Mouse (Mus musculus) myocyte (in vitro differentiated cells): ENCODE data around the gene Zfp872. TPM values are rescaled to one million over a fixed set of nuclear protein-coding genes. Genes with fewer than 3 reads are reported as not detected.

Source experiments
- H3K27me3 ChIP-seq: one replicate; pipeline ENCODE4 v1.6.1; 2011; ENCODE audit not compliant: control insufficient read depth, insufficient read depth, insufficient read length
- H3K36me3 ChIP-seq: one replicate; pipeline ENCODE4 v1.6.1; 2011; ENCODE audit not compliant: control insufficient read depth, insufficient read depth
- H3K4me2 ChIP-seq: one replicate; pipeline ENCODE4 v1.6.1; 2011; ENCODE audit warnings: low read depth, control low read depth
- H3K4me3 ChIP-seq: one replicate; pipeline ENCODE4 v1.5.1; 2011; ENCODE audit warnings: mild to moderate bottlenecking, control low read depth, moderate library complexity
- H3K79me2 ChIP-seq: one replicate; pipeline ENCODE4 v1.6.1; 2011; ENCODE audit not compliant: control insufficient read depth, insufficient read depth
- H3ac ChIP-seq: one replicate; pipeline ENCODE4 v1.6.1; 2011; ENCODE audit not compliant: control insufficient read depth, insufficient read length
- CEBPB ChIP-seq: IDR thresholded peaks from 2 replicates; pipeline ENCODE4 v1.6.1; 2011; ENCODE audit warnings: mild to moderate bottlenecking, moderate library complexity; ENCODE audit not compliant: poor library complexity, insufficient read depth, severe bottlenecking
- E2F4 ChIP-seq: IDR thresholded peaks from one replicate; pipeline ENCODE4 v1.6.1; 2011; ENCODE audit warnings: mild to moderate bottlenecking, control low read depth, moderate library complexity; ENCODE audit not compliant: insufficient read depth
- MAX ChIP-seq: IDR thresholded peaks from one replicate; pipeline ENCODE4 v1.6.1; 2011; ENCODE audit warnings: low read depth, mild to moderate bottlenecking, control low read depth
- MYOD1 ChIP-seq, 3 experiments: IDR thresholded peaks; one replicate each; pipeline ENCODE4 v1.6.1; 2011; ENCODE audit warnings: control low read depth in 2 of 3, low read depth in 2 of 3, mild to moderate bottlenecking in 2 of 3, moderate library complexity in 1 of 3; ENCODE audit not compliant: insufficient read length in 2 of 3, control insufficient read depth in 1 of 3
- MYOG ChIP-seq, 3 experiments: IDR thresholded peaks; one replicate each; pipeline ENCODE4 v1.6.1; 2011; ENCODE audit warnings: control low read depth in 2 of 3, low read depth in 2 of 3, mild to moderate bottlenecking in 2 of 3; ENCODE audit not compliant: insufficient read length in 2 of 3, control insufficient read depth in 1 of 3, insufficient read depth in 1 of 3
- POLR2A ChIP-seq: IDR thresholded peaks from one replicate; pipeline ENCODE4 v1.6.1; 2011; ENCODE audit warnings: low read depth, mild to moderate bottlenecking, control low read depth, moderate library complexity; ENCODE audit not compliant: insufficient read length
- POLR2AphosphoS2 ChIP-seq: IDR thresholded peaks from one replicate; pipeline ENCODE4 v1.6.1; 2011; ENCODE audit warnings: low read depth, control low read depth; ENCODE audit not compliant: insufficient read length
- REST ChIP-seq: IDR thresholded peaks from one replicate; pipeline ENCODE4 v1.6.1; 2011; ENCODE audit warnings: mild to moderate bottlenecking, control low read depth, moderate library complexity; ENCODE audit not compliant: insufficient read depth, insufficient read length
- SRF ChIP-seq: IDR thresholded peaks from one replicate; pipeline ENCODE4 v1.6.1; 2011; ENCODE audit warnings: low read depth; ENCODE audit not compliant: control insufficient read depth, insufficient read length
- TCF12 ChIP-seq: IDR thresholded peaks from one replicate; pipeline ENCODE4 v1.6.1; 2011; ENCODE audit warnings: mild to moderate bottlenecking, control low read depth; ENCODE audit not compliant: poor library complexity, insufficient read depth, severe bottlenecking
- TCF3 ChIP-seq: IDR thresholded peaks from one replicate; pipeline ENCODE4 v1.6.1; 2011; ENCODE audit warnings: low read depth, control low read depth; ENCODE audit not compliant: insufficient read length
- USF1 ChIP-seq: IDR thresholded peaks from one replicate; pipeline ENCODE4 v1.6.1; 2011; ENCODE audit warnings: low read depth, mild to moderate bottlenecking, control low read depth, moderate library complexity
- polyA plus RNA-seq: library from polyadenylated mRNA; unstranded; fragments of >200 nt; fragmentation: generic; extraction: Trizol; gene quantifications from one replicate; pipeline ENCODE4 v1.2.1, GENCODE M21; 2012; ENCODE audit warnings: missing spikeins

The Zfp872 gene
- polyA plus RNA-seq = not detected

GRCm38 (mm10) chr9:22188025-22188611 lies at the start of gene Zfp872:
Gene Zfp872, plus strand, starts transcription at chr9:22188090.
- H3K27me3 ChIP-seq = peaks cover 6% of the 10 kb centered on the region
- TF ChIP-seq MYOD1 (IDR thresholded peaks at IDR 0.05; ENCODE audit: control insufficient read depth in 1 of 3, insufficient read length in 2 of 3, low read depth in 2 of 3) (no peak), USF1 (no peak), POLR2AphosphoS2 (no peak), MYOG (IDR thresholded peaks at IDR 0.05; ENCODE audit: control insufficient read depth in 1 of 3, insufficient read depth in 1 of 3, insufficient read length in 2 of 3, low read depth in 2 of 3) (no peak), SRF (no peak), TCF12 (no peak), MAX (no peak), TCF3 (no peak), E2F4 (no peak), CEBPB (no peak), POLR2A (no peak), REST (no peak)
- H3K36me3 ChIP-seq = no peaks in the 10 kb centered on the region
- no peak within 1 kb of the TSS for H3K4me3 ChIP-seq
- no peak within 1 kb of the TSS for H3K4me2 ChIP-seq
- no peak within 1 kb of the TSS for H3ac ChIP-seq
- H3K79me2 ChIP-seq = no peaks in the 10 kb centered on the region

GRCm38 (mm10) chr9:22138480-22138879 lies 49.4 kb upstream of the Zfp872 start:
- no peaks in the 10 kb centered on the region for H3K36me3 ChIP-seq
- H3K79me2 ChIP-seq = no peaks in the 10 kb centered on the region
- no peak overlapping the region for H3ac ChIP-seq
- H3K27me3 ChIP-seq = no peaks in the 10 kb centered on the region
- no peak overlapping the region for H3K4me2 ChIP-seq
- H3K4me3 ChIP-seq = no peak overlapping the region
- TF ChIP-seq POLR2A (no peak), USF1 (peak; percentile 47), MAX (no peak), MYOD1 (IDR thresholded peaks at IDR 0.05; ENCODE audit: control insufficient read depth in 1 of 3, insufficient read length in 2 of 3, low read depth in 2 of 3) (no peak), TCF12 (no peak), CEBPB (no peak), POLR2AphosphoS2 (no peak)

- no peak overlapping the region for H3ac ChIP-seq
- TF ChIP-seq POLR2AphosphoS2 (no peak), TCF12 (no peak), MYOG (IDR thresholded peaks at IDR 0.05; ENCODE audit: control insufficient read depth in 1 of 3, insufficient read depth in 1 of 3, insufficient read length in 2 of 3, low read depth in 2 of 3) (no peak), TCF3 (no peak), MAX (no peak), USF1 (no peak)
- H3K36me3 ChIP-seq = no peaks in the 10 kb centered on the region
- H3K27me3 ChIP-seq = no peaks in the 10 kb centered on the region
- no peak overlapping the region for H3K4me3 ChIP-seq
- no peak overlapping the region for H3K4me2 ChIP-seq
- no peaks in the 10 kb centered on the region for H3K79me2 ChIP-seq
Observed at GRCm38 (mm10) chr9:22139746-22140145, 48.1 kb upstream of the Zfp872 start.

- Histone ChIP-seq H3K27me3 (no peaks in the 10 kb centered on the region), H3K79me2 (no peaks in the 10 kb centered on the region), H3K4me2 (no peak overlapping the region), H3K36me3 (no peaks in the 10 kb centered on the region), H3ac (no peak overlapping the region), H3K4me3 (no peak overlapping the region)
- TF ChIP-seq TCF12 (no peak), CEBPB (no peak), SRF (no peak), USF1 (no peak), MAX (no peak), TCF3 (no peak), MYOG (IDR thresholded peaks at IDR 0.05; ENCODE audit: control insufficient read depth in 1 of 3, insufficient read depth in 1 of 3, insufficient read length in 2 of 3, low read depth in 2 of 3) (no peak), POLR2A (no peak), REST (no peak)
Observed at GRCm38 (mm10) chr9:22143108-22144037, 44.5 kb upstream of the Zfp872 start.
